Mouse (Mus musculus) yolk sac, embryonic 10.5 days (tissue): ENCODE data around the gene Hnrnph2.

ENCODE experiments used
- DNase-seq: peaks from one replicate; pipeline ENCODE4 v3.0.0-alpha.2; 2017; ENCODE audit warnings: low spot score

Gene Hnrnph2

DNA sequence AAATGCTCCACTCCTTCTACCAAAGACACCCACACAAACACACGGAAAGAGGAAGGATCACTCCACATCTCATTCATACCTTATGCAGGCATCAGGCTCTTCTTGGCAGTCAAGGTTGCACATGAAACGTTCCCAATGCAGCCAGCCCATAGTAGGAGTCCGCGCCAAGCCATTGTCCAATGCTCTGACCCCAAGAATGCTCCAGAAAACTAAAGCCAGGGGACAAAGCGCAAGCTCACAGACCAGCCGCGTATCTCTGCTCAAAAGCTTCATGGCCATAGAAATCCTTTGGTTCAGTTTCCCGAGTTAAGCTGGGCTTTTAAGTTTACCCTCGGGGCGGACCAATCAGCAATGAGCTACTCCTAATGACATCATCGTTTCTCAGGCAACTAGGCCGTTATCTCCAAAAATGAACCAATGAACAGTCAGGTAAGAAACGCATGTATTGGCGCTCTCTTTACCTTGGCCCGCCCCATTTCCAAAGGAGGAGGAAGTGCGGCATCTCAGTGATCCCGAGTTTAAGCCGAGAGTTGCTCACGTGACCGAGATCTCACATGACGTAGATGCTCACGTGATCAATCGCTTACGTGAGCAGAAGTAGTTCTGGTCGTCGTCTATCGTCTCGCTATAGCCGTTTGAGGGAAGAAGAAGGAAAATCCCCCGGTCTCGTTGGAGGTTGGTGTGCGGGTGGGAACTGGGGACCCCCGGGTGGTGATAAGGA is at the start of gene Hnrnph2, which contains the start of gene Gla:
Gene Hnrnph2, plus strand, starts transcription at position 521 of the 721 bp plus-strand sequence.
Gene Gla, minus strand, starts transcription at position 467 of the 721 bp plus-strand sequence.
- DNase-seq: peak; percentile 91

DNA sequence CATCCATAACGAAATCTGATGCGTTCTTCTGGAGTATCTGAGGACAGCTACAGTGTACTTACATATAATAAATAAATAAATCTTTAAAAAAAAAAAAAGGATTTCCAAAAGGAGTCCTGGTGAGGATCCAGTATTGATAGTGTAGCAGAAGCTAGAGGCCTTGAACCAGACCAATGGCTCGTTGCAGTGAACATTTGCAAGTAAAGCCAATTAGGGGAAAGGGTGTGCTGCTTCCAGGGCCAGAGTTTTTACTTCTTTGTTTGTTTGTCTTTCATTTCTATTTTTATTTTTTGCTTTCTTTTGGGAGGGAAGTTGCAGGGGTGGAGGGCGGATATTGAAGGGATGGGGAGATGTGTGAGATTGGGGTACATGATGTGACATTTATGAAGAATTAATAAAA is 47.7 kb upstream of the Hnrnph2 start:
- DNase-seq: no peak

DNA sequence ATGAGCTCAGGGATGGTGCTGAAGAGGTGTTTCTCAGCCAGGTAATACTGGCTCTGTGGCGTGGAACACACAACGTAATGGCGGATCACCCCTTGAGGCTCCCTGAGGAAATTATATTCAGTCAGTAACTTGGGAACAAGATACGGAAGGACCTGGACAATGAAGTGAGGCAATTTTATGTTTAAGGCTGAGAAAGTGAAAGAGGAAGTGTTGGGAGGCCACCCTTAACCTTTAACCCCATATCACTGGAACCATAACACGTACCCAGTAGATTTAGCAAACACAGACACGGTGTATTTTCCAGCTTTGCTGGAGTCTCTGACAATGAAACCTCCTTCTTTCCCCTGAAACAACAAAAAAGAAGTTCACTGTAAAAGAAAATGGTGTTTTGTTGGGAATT is 46.6 kb upstream of the Hnrnph2 start:
- no peak for DNase-seq

DNA sequence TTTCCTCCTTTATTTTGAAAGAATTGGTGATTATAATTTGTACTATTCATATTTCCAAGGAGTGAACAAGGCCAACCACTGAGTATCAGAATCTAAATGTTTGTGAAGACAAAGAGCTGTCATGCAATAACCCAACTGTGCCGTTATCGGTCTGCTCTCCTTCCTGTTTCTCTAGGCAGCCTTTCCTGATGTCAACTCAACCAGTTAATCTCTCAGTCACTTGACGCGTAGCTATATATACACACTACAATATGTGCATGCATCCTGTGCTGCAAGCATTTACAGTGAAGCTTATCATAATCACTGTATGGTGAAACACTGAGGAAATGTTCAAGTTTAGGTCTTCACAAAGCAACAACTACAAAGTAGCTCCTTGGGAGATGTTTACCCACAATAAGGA is 36.7 kb upstream of the Hnrnph2 start:
- no peak for DNase-seq

DNA sequence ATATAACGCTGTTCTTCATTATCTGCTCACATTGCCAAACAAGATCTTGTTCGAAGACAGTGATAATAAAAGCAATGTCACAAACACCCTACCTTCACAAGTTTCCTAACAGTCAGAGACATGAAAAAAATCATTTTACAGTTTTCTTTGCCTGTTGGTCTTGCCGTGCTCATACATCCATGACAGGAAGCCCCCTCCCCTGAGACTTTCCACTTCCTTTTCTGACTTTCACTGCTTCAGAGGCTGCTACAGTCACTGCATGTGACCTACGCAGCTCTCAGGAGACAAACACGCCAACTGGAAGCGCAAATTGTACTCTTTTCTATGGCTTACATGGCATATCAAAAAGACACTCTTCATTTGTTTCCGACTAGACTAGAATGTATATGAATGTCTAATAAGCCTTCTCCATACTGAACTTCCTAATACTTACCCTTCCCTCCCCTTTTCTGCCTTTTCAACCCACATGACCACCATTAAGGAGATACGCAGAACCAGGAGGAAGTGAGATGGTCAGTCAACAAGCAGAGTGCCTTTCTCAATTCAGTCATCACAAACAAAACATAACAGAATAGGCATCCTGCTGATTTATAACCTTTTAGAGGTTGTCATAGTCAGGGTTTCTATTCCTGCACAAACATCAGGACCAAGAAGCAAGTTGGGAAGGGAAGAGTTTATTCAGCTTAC is 34.3 kb upstream of the Hnrnph2 start:
- DNase-seq: no peak

DNA sequence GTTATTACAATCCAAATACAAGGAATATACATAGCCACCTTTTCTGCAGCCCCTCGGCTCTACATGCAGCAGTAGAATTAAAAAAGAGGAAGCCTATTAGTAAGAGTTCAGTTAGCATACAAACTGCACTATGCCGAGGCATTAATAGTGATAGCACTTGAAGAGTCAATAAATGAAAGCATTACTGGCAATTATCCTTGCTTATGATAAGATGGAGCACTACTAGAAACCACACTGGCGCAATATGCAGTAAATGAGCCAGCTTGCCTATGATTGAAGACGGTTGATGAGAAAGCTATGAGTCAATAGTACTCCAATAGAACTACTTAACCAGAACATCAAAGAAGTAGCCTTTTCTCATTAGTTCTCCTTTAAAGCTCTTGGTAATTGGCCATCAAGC is 23.1 kb upstream of the Hnrnph2 start:
- no peak for DNase-seq

DNA sequence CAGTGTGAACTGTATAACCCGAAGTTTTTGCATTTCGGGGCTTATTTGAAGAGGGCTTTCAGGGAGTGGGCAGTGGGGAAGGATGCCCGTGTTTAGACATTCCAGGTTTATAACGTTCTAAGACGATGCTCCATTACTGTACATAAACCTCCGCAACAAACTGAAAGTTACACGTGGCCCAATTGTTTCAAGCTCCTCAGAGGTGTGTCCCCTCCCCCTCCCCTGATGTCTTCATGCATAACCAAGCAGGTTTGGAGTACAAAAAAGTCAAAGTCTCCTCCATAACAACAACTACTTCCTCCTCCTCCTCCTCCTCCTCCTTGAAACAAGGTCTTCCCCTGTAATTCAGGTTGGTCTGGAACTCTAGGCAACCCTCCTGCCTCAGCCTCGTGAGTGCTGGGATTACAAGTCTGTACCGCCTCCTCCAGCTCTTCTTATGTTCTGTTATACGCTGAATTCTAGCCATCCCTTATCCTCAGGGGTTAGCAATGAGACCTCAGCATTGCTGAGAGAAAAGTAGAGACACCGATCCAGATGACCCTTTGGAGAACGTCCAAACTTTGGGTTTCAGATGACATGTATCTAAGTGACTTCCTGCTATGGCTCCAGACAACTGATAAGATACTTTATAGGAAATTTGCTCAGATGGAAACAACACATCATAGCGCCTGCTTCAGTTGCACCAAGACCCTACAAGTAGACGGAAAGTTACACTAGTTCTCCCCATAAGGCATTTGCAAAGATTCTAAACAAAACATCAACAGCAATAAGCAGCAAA is 20.3 kb upstream of the Hnrnph2 start:
- no peak for DNase-seq

DNA sequence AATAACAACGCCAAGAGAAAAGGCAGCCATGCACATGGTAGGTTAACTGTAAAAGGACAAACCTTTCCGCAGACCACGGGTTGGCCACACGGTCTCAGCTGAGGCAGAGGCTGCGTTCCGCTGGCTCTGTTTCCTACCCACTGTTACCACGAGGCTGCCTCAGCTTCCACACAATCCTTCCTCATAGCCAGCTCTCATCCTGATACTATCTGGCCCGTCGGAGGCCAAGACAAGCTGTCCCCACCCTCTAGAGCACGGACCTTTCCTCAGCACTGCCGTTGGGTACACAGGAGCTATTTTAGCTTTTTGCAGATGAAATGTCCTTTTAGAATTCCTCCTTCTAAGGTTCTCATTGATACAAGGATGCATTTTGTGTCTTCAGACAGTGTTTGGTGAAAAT is 18.7 kb upstream of the Hnrnph2 start:
- no peak for DNase-seq

DNA sequence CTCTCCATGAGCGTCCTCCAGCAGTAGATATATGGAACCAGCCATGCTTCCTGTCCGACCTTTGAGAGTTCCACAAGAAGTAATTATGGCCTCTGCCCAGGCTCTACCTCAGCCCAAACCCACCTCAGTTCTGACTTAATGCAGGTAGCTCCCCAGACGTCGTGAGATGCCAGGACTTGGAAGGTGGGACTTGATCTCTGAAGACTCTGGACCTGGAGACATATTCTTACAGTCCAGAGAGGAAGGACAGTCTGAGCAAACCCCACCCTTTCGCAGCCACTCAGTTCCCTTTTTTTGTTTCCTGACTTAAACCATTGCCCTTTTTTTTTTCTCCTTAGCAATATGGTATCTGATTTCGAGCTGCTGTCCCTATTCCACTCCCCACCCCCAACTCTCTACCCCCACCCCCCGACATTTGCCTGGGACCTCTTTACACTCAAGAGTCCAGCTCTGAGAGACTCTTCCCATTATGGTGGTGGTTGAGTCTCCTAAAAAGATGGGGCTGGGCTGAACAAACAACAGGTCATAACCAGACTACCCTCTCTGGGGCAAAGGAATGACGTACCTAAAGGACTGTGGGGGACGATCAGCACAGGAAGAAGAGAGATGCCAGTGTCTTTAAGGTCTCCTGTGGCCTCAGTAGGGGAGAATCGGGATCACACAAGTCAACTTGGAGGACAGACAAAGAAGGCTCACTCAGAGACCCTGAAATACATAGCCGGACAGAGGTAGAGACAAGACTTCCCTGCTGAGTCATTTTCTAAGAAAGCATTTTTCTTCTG is 17.9 kb upstream of the Hnrnph2 start, which contains the start of gene Btk:
Gene Btk, minus strand, starts transcription at position 683 of the 782 bp plus-strand sequence.
- no peak for DNase-seq

DNA sequence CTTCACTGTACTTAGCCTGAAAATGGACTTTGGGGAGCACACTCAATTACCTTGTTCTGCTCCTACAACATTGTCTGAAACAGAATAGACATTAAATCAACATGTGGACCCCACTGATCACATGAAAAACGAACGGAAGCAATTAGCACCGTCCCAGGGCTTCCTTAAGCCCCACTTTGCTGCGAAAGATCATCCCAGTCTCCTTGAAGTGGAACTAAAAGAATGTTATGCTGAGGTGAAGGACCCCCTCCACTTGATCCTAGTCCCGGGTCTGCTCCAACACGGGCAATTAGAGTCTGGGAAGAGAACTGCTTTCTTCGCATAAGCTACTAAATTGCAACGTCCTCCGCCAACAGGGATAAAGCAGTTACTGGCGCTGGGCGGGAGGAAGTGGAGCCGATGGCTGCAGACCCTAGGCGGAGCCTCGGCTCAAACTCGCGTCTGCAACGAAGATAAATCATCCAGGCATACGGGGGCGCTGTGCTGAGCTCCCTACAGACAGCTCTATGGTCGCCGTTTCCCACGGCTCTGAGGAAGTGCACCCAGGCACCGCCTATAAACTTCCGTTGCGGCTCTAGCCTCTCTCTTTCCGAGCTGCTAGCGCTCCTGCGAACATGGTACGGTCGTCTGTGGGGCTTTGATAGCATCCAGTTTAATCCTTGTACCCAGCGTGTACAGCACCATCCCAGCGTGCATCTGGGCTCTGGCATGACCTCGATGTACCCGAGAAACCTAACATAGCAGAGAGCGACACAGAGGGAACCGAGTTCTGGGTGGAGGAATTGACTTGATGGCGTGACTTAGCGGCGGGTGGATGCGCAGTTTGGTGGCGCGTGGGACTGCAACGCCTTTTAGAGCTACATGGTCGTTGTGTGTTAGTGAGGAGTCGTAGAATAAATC is 15.6 kb upstream of the Hnrnph2 start, which contains the start of gene Rpl36a:
Gene Rpl36a, plus strand, starts transcription at position 552 of the 900 bp plus-strand sequence.
- DNase-seq: peak; percentile 87

DNA sequence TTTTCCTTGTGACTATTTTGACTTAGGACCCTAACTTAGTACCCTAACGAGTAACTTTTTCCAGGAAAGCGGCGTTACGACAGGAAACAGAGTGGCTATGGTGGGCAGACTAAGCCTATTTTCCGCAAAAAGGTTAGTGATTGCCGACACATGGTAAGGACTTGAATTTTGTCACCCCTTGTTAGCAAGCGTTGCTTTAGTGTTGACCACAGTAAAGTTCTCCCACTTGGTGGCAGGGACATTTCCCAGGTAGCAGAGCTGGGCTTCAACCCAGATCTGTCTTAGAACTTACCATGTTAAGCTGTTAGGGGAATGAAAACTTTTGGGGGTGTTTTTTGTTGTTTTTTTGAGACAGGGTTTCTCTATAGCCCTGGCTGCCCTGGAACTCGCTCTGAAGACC is 14.5 kb upstream of the Hnrnph2 start:
- DNase-seq: no peak

DNA sequence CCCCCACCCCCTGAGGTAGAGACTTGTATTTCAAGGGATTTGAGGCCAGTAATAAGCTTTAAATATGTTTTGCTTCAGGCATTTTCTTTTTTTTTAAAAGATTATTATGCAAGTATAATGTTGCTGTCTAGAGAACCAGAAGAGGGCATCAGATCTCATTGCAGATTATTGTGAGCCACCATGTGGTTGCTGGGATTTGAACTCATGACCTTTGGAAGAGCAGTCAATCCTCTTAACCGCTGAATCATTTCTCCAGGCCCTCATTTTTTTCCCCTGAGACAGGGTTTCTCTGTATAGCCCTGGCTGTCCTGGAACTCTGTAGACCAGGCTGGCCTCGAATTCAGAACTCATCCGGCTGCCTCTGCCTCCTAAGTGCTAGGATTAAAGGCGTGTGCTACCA is 12.7 kb upstream of the Hnrnph2 start:
- DNase-seq: no peak

DNA sequence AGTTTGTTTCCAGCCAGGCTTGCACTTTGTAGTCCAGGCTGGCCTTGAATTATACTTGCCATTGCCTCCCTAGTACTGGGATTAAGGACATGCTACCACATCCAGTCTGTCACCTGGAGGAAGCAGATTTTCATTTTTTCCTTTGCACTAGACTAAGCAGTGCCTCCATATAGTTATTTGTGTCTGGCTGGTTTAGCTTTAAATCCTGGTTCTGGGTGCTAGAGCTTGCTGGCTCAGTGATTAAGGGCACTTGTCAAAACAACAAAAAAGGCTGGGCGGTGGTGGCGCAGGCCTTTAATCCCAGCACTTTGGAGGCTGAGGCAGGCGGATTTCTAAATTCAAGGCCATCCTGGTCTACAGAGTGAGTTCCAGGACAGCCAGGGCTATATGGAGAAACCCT is 12.0 kb upstream of the Hnrnph2 start:
- DNase-seq: no peak

DNA sequence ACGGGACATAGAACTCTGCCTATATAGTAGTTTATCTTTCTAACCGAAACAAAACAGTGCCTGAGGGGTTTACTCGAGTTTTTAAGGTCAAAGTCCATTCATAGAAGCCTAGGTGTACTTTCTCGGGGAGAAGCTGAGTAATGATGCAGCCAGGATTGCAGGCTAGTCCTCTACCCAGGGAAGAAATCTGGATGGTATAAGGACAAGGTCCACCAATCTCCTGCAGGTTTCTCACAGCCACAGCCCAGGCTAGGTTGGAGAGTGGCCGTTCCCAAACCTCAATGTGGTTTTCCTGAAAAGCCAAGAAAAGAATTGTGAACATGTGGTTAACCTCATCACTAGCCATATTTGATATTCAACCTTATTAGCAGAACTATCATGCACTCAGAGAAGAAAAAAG is 11.1 kb upstream of the Hnrnph2 start:
- no peak for DNase-seq

DNA sequence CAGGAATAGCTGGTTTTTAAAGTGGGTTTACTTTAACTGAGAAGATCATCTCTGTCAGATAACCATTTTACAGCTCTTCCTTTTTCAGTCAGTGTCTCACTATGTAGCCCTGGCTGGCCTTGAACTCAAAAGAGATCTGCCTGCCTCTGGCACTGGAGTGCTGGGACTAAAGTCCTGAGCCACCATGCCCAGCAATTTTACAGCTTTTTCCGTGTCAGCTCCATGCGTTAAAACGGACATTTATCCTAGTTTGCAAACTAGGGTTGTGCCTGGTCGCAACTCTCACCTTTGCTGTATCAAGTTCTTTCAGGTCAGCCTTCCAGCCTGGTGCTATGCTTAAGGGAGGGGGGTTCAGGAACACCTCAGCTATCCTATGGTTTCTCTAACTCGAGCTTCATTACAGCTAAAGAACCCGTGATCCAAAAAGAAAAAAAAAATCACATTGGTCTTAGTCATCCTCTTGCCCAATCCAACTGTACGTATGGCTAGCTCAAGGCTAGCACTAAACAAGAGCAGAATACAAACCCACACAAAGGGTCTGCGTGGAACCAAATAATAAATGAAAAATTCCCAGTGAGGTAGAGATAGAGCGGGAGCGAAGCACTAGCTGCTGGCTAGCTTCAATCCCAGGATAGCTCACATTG is 935 bp upstream of the Hnrnph2 start:
- no peak for DNase-seq

DNA sequence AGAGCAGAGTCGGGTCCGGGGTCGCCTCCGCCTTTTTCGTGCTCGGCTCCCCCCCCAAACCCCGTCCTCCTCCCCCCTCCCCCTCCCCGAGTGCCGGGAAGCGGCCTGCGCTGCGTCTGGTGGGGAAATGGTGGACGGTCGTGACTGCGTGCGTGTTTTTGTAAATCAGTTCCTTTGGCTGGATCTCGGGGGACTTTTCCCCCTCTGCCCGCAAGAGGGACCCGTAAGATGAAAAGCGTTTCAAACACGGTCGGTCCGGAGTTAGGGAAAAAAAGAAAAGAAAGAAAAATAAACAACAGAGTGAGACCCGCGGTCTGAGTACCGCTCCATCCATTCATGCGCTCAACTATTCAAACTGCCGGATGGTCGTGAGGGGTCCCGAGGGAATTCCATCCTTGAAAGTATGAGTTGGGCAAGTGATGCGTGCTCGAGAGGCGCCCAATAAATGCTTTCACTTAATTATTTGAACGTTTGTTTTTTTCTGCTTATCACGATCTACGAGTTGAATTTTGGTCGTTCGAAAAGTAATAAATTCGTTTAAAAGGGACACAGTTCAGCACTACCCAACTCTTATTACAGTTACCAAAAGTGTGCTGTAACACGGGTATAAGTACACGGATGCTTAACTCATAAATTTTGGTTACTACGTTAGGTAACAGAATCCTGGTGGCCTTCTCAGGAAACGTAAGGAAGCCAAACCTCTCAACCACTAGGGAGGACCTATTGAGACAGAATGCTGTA is 571 bp downstream of the Hnrnph2 start:
- no peak for DNase-seq

DNA sequence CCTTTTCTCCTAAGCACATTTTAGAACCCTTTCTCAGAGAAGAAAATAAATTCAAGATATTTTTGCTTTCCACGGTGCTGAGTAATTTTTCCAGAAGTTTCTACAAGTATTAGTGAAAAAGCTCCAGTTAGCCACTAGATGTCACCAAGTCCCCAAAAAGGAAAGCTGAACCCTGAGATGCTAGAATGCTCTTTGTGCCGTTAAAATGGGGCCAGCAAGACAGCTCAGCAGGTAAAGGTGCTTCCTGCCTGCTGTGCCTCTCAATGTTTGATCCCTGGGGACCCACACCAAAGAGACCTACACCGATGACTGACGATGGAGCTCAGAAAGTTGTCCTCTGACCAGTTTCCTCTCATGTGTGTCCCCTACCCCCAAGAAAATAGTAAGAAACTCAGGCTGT is 8.5 kb downstream of the Hnrnph2 start:
- DNase-seq: no peak

DNA sequence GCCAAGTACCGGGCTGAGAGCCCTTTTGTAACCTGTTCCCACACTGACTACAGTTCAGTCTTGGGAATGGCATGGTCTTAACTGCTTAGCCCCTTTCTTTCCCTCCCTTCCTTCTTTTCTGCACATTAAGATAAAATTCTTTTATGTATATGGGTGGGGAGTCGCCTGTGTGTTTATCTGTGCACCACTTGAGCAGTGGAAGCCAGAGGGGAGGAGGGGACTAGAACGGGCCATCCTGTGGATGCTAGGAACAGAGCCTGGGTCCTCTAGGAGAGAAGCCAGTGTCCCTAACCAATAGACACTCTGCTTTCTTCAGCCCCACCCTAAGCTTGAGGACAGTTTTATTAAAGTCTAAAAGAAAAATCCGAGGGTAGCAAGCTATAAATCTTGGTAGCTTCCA is 10.0 kb downstream of the Hnrnph2 start:
- DNase-seq: no peak

DNA sequence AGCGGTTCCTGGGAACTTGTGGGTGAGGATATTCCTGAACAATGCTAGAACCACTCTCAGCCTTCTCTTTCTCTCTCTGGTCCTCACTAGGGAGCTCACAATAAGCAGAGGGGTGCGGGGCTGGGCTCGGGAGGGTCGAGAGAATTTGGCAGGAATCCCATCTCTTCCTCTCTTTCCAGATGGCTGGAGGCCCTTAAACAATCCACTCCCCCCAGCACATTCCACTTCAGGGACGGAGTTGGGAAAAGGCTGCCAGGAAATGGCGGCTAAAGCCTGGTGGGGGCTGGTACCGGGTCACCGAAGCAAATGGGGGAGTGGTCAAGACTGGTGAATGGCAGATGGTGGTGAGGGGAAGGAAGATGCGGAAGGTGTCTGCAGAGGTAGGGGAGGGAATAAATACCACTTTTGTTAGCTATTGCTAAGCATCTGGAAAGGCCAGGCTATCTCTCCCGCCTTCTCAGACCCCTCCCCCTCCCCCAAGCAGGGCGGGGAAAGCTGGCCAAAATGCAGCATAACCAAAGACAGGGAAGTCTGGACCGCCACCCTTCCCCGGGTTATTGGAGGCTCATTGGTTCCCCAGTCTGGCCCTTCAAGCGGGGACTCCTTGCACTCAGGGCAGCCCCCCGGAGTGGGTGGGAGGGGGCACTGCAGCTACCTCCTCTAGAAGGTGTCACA is 11.4 kb downstream of the Hnrnph2 start:
- peak; percentile 79 for DNase-seq
